Mouse (Mus musculus): Measurements from ENCODE around the gene Scrn1. TPM values are rescaled to one million over a fixed set of nuclear protein-coding genes. Genes with fewer than 3 reads are reported as not detected.

The Scrn1 gene
- polyA plus RNA-seq (2017; shearing (Covaris generic)), result 0.29 TPM

GRCm38 (mm10) chr6:54565665-54566545 is at the start of gene Scrn1:
Gene Scrn1 (minus strand): TSS chr6:54566489.

GRCm38 (mm10) chr6:54597208-54597607 is 30.9 kb upstream of the Scrn1 start, which contains the start of gene Fkbp14:
Gene Fkbp14 (minus strand): TSS chr6:54597308.

GRCm38 (mm10) chr6:54594469-54595329 is 28.4 kb upstream of the Scrn1 start, which contains the start of gene Plekha8:
Gene Plekha8 (plus strand): TSS chr6:54595111.

Other genes with a start within 250 kb of the Scrn1 start
- gene Prr15, start 240.7 kb downstream of the Scrn1 start, polyA plus RNA-seq (2017; shearing (Covaris generic)), result 0.33 TPM
- 1.3 TPM for gene Wipf3, start 136.9 kb downstream of the Scrn1 start, polyA plus RNA-seq (2017; shearing (Covaris generic))
- gene Plekha8, start 28.6 kb upstream of the Scrn1 start, polyA plus RNA-seq (2017; shearing (Covaris generic)), result 10.7 TPM
- 1.7 TPM for gene Fkbp14, start 30.8 kb upstream of the Scrn1 start, polyA plus RNA-seq (2017; shearing (Covaris generic))
- 14.6 TPM for gene Mturn, start 115.1 kb upstream of the Scrn1 start, polyA plus RNA-seq (2017; shearing (Covaris generic))

All from effector memory CD4-positive, alpha-beta T cell, adult 7 months (primary cell).